Mouse (Mus musculus): ENCODE measurements around the gene Myh11. TPM values are rescaled to one million over a fixed set of nuclear protein-coding genes. Genes with fewer than 3 reads are reported as not detected.

Gene Myh11
- polyA plus RNA-seq, 1 experiment from 2014 or later, result 0.43 TPM

DNA sequence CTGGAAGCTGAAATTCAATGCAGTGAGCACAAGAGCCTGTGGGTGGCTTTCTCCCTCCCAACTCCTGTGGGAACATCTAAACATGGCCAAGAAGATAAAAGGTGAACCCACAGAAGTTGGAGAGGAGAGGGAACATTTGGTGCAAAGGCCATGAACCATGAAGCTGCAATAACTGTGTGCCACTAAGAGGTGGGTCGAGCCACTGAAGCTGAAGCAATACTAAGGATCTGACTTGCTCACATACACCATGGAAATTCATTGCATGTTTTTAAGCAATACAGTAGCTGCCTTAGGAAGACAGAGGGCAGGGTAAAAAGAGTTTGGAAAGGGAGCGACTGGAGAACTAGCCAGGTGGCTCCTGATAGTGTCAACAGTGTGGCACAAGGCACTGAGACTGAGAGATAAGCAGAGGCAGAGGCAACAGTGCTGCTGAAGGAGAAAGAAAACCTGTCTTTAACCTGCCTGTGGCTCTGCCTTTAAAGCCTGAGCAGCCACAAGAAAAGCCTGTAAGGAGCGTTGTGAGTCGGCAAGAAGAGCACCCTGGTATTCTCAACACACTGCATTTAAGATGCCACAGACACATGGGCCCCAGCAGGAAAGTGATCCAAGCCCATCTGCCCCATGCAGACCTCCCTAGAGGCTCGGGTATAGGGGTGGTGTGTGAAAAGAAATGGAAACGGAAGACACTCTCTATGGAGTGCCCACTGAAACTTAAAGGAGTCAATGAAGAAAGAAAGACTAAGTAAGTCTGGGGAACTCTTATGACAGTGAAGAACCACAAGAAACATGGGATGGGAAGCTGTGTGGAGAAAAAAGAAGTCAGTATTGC, 17.3 kb upstream of the Myh11 start:
- 90% methylated on average over 6 of the region's 6 CpGs for WGBS
- Histone ChIP-seq H3K4me1 (replicated peaks; ENCODE audit: control insufficient read depth, insufficient read depth, low read length) (no peaks in the 10 kb centered on the region), H3K4me2 (ENCODE audit: low read length) (no peak overlapping the region), H3K27ac (ENCODE audit: low read length) (no peak overlapping the region), H3K36me3 (ENCODE audit: control insufficient read depth, insufficient read depth) (peaks cover 14% of the 10 kb centered on the region; the same call in 1 of the 2 replicates), H3K9ac (replicated peaks; ENCODE audit: low read depth, low read length) (no peak overlapping the region), H3K4me3 (replicated peaks; ENCODE audit: low read length) (no peak overlapping the region), H3K9me3 (ENCODE audit: control insufficient read depth, low read length) (no peaks in the 10 kb centered on the region), H3K27me3 (replicated peaks; ENCODE audit: control insufficient read depth, insufficient read depth, low read length) (no peaks in the 10 kb centered on the region)
- no peak for ATAC-seq

DNA sequence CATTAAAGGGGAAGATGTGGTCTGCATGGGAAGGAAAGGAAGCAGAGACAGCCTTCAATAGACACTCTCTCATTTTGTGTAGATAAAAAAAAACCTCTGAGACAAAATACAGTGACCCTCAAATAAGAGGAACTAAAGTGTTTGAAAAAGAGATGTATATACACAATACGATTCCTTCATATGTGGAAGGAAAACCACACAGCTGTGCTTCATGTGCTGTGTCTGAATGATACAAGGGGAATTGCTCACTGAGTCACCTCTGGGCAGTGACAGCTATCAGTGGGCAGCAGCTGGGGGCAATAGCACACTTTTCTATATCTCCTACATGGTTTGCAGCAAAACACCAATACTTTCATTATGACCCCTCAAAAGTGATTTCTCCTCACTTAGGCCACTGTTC, 16.2 kb upstream of the Myh11 start:
- Histone ChIP-seq H3K36me3 (ENCODE audit: control insufficient read depth, insufficient read depth) (peaks cover 16% of the 10 kb centered on the region; the same call in 1 of the 2 replicates), H3K4me1 (replicated peaks; ENCODE audit: control insufficient read depth, insufficient read depth, low read length) (no peaks in the 10 kb centered on the region), H3K9me3 (ENCODE audit: control insufficient read depth, low read length) (no peaks in the 10 kb centered on the region), H3K4me3 (replicated peaks; ENCODE audit: low read length) (no peak overlapping the region), H3K27ac (ENCODE audit: low read length) (no peak overlapping the region), H3K27me3 (replicated peaks; ENCODE audit: control insufficient read depth, insufficient read depth, low read length) (no peaks in the 10 kb centered on the region), H3K9ac (replicated peaks; ENCODE audit: low read depth, low read length) (no peak overlapping the region), H3K4me2 (ENCODE audit: low read length) (no peak overlapping the region)
- 100% methylated on average over 1 of the region's 1 CpGs for WGBS
- no peak for ATAC-seq

DNA sequence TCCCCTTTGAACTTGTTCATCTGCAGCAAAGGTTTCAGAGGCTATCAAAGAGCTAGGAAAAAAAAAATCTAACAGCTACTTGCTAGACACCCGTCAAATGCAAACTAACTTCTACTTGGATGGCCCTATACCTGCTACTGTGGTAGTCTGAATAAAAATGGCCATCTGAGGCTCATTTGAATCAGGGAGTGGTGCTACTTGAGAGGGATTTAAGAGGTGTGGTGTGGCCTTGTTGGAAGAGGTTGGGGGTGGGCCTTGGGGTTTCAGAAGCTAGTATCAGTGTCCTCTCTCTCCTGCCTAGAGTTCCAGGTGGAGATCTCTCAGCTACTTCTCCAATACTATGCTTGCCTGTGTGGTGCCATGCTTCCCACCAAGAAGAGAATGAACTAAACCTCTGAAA, 15.3 kb upstream of the Myh11 start:
- Histone ChIP-seq H3K4me2 (ENCODE audit: low read length) (no peak overlapping the region), H3K9ac (replicated peaks; ENCODE audit: low read depth, low read length) (no peak overlapping the region), H3K27ac (ENCODE audit: low read length) (no peak overlapping the region), H3K36me3 (ENCODE audit: control insufficient read depth, insufficient read depth) (peaks cover 11% of the 10 kb centered on the region; the same call in 1 of the 2 replicates), H3K27me3 (replicated peaks; ENCODE audit: control insufficient read depth, insufficient read depth, low read length) (no peaks in the 10 kb centered on the region), H3K9me3 (ENCODE audit: control insufficient read depth, low read length) (no peaks in the 10 kb centered on the region), H3K4me3 (replicated peaks; ENCODE audit: low read length) (no peak overlapping the region), H3K4me1 (replicated peaks; ENCODE audit: control insufficient read depth, insufficient read depth, low read length) (no peaks in the 10 kb centered on the region)
- no peak for ATAC-seq
- WGBS, result 89% methylated on average over 1 of the region's 1 CpGs

- Histone ChIP-seq H3K27me3 (replicated peaks; ENCODE audit: control insufficient read depth, insufficient read depth, low read length) (no peaks in the 10 kb centered on the region), H3K4me3 (replicated peaks; ENCODE audit: low read length) (no peak overlapping the region), H3K4me1 (replicated peaks; ENCODE audit: control insufficient read depth, insufficient read depth, low read length) (no peaks in the 10 kb centered on the region), H3K9me3 (ENCODE audit: control insufficient read depth, low read length) (no peaks in the 10 kb centered on the region), H3K36me3 (ENCODE audit: control insufficient read depth, insufficient read depth) (peaks cover 15% of the 10 kb centered on the region), H3K9ac (replicated peaks; ENCODE audit: low read depth, low read length) (no peak overlapping the region), H3K27ac (ENCODE audit: low read length) (no peak overlapping the region), H3K4me2 (ENCODE audit: low read length) (no peak overlapping the region)
- WGBS, result 88% methylated on average over 3 of the region's 3 CpGs
- no peak for ATAC-seq
Observed at GRCm38 (mm10) chr16:14304791-14305190, 13.6 kb upstream of the Myh11 start.

DNA sequence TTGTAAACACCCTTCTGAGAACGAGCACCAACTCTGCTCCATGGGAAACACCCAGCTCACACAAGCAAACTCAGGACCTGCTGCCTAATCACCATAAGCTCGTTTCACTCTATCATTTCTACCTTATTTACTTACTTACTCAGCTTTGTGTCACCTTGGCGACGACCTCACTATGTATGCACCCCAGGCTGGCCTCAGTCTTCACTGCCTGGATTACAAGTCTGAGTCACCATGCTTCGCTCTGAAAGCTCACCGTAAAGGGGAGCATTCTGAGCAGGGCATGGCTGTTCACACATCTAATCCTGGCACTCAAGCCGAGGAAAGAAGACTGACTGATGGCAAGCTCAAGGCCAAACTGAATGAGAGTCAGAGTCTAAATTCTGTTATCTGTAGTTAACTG, 12.5 kb upstream of the Myh11 start:
- WGBS, result 64% methylated on average over 7 of the region's 7 CpGs

GRCm38 (mm10) chr16:14303148-14303547, 12.0 kb upstream of the Myh11 start:
- no peak overlapping the region for H3K9ac ChIP-seq (replicated peaks; ENCODE audit: low read depth, low read length)
- no peak overlapping the region for H3K4me3 ChIP-seq (replicated peaks; ENCODE audit: low read length)
- peaks cover 15% of the 10 kb centered on the region for H3K36me3 ChIP-seq (ENCODE audit: control insufficient read depth, insufficient read depth)
- H3K27me3 ChIP-seq (replicated peaks; ENCODE audit: control insufficient read depth, insufficient read depth, low read length), result no peaks in the 10 kb centered on the region
- H3K4me1 ChIP-seq (replicated peaks; ENCODE audit: control insufficient read depth, insufficient read depth, low read length), result no peaks in the 10 kb centered on the region
- no peaks in the 10 kb centered on the region for H3K9me3 ChIP-seq (ENCODE audit: control insufficient read depth, low read length)
- WGBS, result 76% methylated on average over 2 of the region's 2 CpGs
- H3K27ac ChIP-seq (ENCODE audit: low read length), result no peak overlapping the region
- ATAC-seq, result 0 out of 2 replicates have a peak, but pooled peaks have one; percentile 36
- no peak overlapping the region for H3K4me2 ChIP-seq (ENCODE audit: low read length)

More for the DNA sequence above, 12.5 kb upstream of the Myh11 start:
- Histone ChIP-seq H3K9ac (replicated peaks; ENCODE audit: low read depth, low read length) (no peak overlapping the region), H3K4me3 (replicated peaks; ENCODE audit: low read length) (no peak overlapping the region), H3K36me3 (ENCODE audit: control insufficient read depth, insufficient read depth) (peaks cover 17% of the 10 kb centered on the region), H3K27me3 (replicated peaks; ENCODE audit: control insufficient read depth, insufficient read depth, low read length) (no peaks in the 10 kb centered on the region), H3K9me3 (ENCODE audit: control insufficient read depth, low read length) (no peaks in the 10 kb centered on the region), H3K27ac (ENCODE audit: low read length) (no peak overlapping the region), H3K4me1 (replicated peaks; ENCODE audit: control insufficient read depth, insufficient read depth, low read length) (no peaks in the 10 kb centered on the region), H3K4me2 (ENCODE audit: low read length) (no peak overlapping the region)
- ATAC-seq, result 0 out of 2 replicates have a peak, but pooled peaks have one; percentile 31

DNA sequence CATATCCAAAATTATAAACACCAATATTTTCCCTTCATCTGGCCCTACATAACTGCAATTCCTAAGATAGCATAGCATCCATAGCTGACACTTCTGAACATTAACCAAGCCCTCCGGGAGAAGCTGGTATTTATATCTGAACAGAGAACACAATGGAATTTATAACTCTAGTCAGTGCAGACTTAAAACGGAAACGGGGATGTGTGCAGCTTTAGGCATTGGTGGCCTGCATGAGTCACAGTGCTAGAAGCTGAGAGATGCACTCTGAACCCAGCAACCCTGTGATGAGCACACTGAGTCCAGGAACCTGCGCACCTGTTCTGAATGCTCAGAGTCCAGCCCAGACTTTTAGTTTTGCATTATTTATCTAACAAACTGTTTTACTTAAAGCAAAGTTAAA, 7.3 kb upstream of the Myh11 start:
- ATAC-seq, result no peak
- Histone ChIP-seq H3K36me3 (ENCODE audit: control insufficient read depth, insufficient read depth) (peaks cover 11% of the 10 kb centered on the region), H3K9me3 (ENCODE audit: control insufficient read depth, low read length) (no peaks in the 10 kb centered on the region), H3K27ac (ENCODE audit: low read length) (no peak overlapping the region), H3K4me3 (replicated peaks; ENCODE audit: low read length) (no peak overlapping the region), H3K4me1 (replicated peaks; ENCODE audit: control insufficient read depth, insufficient read depth, low read length) (no peaks in the 10 kb centered on the region), H3K9ac (replicated peaks; ENCODE audit: low read depth, low read length) (no peak overlapping the region), H3K27me3 (replicated peaks; ENCODE audit: control insufficient read depth, insufficient read depth, low read length) (no peaks in the 10 kb centered on the region), H3K4me2 (ENCODE audit: low read length) (no peak overlapping the region)
- 97% methylated on average over 4 of the region's 4 CpGs for WGBS

GRCm38 (mm10) chr16:14297746-14298145, 6.6 kb upstream of the Myh11 start:
- Histone ChIP-seq H3K4me1 (replicated peaks; ENCODE audit: control insufficient read depth, insufficient read depth, low read length) (no peaks in the 10 kb centered on the region), H3K9ac (replicated peaks; ENCODE audit: low read depth, low read length) (no peak overlapping the region), H3K9me3 (ENCODE audit: control insufficient read depth, low read length) (no peaks in the 10 kb centered on the region), H3K27me3 (replicated peaks; ENCODE audit: control insufficient read depth, insufficient read depth, low read length) (no peaks in the 10 kb centered on the region), H3K4me2 (ENCODE audit: low read length) (no peak overlapping the region), H3K4me3 (replicated peaks; ENCODE audit: low read length) (no peak overlapping the region), H3K27ac (ENCODE audit: low read length) (no peak overlapping the region), H3K36me3 (ENCODE audit: control insufficient read depth, insufficient read depth) (peaks cover 10% of the 10 kb centered on the region)
- no peak for ATAC-seq
- WGBS, result 98% methylated on average over 4 of the region's 4 CpGs

DNA sequence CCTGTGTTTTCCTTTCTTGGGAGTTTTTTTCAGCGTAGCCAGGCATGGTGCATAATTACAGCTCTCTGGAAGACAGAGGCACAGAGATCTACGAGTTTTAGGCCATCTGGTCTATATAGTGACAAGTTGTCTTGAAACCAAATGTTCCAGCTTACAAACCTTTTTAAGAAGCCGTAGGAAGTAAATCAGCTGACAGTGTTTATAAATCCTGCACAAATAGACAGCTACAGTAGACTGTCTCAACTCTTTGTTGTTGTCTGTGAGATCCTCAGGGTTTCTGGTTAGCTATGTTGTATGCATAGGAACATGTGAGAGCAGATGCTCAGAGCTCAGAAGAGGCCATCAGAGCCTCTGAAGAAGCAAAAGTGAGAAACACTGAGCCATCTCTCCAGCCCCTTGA, 6.0 kb upstream of the Myh11 start:
- Histone ChIP-seq H3K4me1 (replicated peaks; ENCODE audit: control insufficient read depth, insufficient read depth, low read length) (peaks cover 4% of the 10 kb centered on the region), H3K27me3 (replicated peaks; ENCODE audit: control insufficient read depth, insufficient read depth, low read length) (no peaks in the 10 kb centered on the region), H3K36me3 (ENCODE audit: control insufficient read depth, insufficient read depth) (peaks cover 10% of the 10 kb centered on the region), H3K9me3 (ENCODE audit: control insufficient read depth, low read length) (no peaks in the 10 kb centered on the region), H3K4me2 (ENCODE audit: low read length) (no peak overlapping the region), H3K9ac (replicated peaks; ENCODE audit: low read depth, low read length) (no peak overlapping the region), H3K4me3 (replicated peaks; ENCODE audit: low read length) (no peak overlapping the region), H3K27ac (ENCODE audit: low read length) (0 out of 2 replicates have a peak overlapping the region, but pooled peaks have one; percentile 6)
- 63% methylated on average over 3 of the region's 3 CpGs for WGBS
- peak; percentile 34; the same call in 1 of the 2 replicates for ATAC-seq

Data from forebrain, embryonic 16.5 days (tissue).